Mouse (Mus musculus) adrenal gland, adult 18-20 months (tissue): ENCODE data around the gene Ttc39d. TPM values are rescaled to one million over a fixed set of nuclear protein-coding genes. Genes with fewer than 3 reads are reported as not detected.

Experiments
- DNase-seq, 2 experiments: peaks; one replicate each; pipeline ENCODE4 v3.0.0; 2021 to 2022; ENCODE audit warnings: low spot score in 2 of 2
- total RNA-seq, 2 experiments: library from RNA; stranded (reverse); gene quantifications; 1 replicate in 1 of 2; 2 replicates in 1 of 2; pipeline ENCODE4 v1.2.3; 2021

Ttc39d gene
- total RNA-seq, 2 experiments from 2014 or later: not detected

GRCm38 (mm10) chr17:80255208-80255607 lies 47.9 kb downstream of the Ttc39d start:
- peak; percentile 51 to 65 for DNase-seq

DNA sequence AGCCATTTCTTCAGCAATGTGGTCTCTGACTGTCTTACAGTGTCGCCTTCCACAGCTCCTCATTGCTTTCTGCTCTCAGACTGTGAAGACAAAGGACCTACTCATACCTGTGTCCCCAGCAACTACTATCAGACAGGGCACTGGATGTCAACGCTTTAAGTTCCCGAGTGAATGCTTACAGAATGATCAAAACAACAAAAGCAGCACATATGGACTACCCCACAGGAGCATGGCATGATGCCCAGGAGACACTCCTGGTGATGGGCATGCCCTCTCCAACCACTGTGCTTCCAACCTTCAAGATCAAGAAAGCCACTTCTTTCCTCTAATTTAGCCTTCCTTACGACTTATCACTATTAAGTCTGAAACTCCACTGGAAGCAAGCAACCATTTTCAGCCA lies 59.8 kb downstream of the Ttc39d start:
- no peak for DNase-seq

Other genes starting within 250 kb of the Ttc39d start
- gene Hnrnpll, start 145.1 kb upstream of the Ttc39d start, total RNA-seq: 10 to 100 TPM; 36.3 to 48.5 TPM
- gene Galm, start 80.0 kb upstream of the Ttc39d start, total RNA-seq: 10 to 100 TPM; 17.7 to 22.6 TPM
- 100 to 1,000 TPM; 124 to 133 TPM for gene Srsf7, start 153 bp upstream of the Ttc39d start, total RNA-seq
- 1 to 10 TPM; 6.5 to 7.0 TPM for gene Gemin6, start 17.0 kb downstream of the Ttc39d start, total RNA-seq
- gene Morn2, start 82.7 kb downstream of the Ttc39d start, total RNA-seq: 10 to 100 TPM; 16.8 to 22.0 TPM
- gene Dhx57, start 83.0 kb downstream of the Ttc39d start, total RNA-seq: 10 to 100 TPM in 1 of 2 experiments, 1 to 10 TPM in 1; 9.3 to 11.0 TPM
- 1 to 10 TPM in 1 of 2 experiments, under 1 TPM in 1; 0.38 to 1.1 TPM for gene Arhgef33, start 99.9 kb downstream of the Ttc39d start, total RNA-seq
- gene Gm10190, start 166.1 kb downstream of the Ttc39d start, total RNA-seq: not detected